Mouse (Mus musculus) urinary bladder, postnatal 36 days (tissue): ENCODE results near the gene Gm44502.

Experiments used
- DNase-seq, 2 experiments: peaks; one replicate each; pipeline ENCODE4 v3.0.0; 2022; ENCODE audit warnings: low spot score in 2 of 2, mixed read lengths in 1 of 2

Gm44502 gene

DNA sequence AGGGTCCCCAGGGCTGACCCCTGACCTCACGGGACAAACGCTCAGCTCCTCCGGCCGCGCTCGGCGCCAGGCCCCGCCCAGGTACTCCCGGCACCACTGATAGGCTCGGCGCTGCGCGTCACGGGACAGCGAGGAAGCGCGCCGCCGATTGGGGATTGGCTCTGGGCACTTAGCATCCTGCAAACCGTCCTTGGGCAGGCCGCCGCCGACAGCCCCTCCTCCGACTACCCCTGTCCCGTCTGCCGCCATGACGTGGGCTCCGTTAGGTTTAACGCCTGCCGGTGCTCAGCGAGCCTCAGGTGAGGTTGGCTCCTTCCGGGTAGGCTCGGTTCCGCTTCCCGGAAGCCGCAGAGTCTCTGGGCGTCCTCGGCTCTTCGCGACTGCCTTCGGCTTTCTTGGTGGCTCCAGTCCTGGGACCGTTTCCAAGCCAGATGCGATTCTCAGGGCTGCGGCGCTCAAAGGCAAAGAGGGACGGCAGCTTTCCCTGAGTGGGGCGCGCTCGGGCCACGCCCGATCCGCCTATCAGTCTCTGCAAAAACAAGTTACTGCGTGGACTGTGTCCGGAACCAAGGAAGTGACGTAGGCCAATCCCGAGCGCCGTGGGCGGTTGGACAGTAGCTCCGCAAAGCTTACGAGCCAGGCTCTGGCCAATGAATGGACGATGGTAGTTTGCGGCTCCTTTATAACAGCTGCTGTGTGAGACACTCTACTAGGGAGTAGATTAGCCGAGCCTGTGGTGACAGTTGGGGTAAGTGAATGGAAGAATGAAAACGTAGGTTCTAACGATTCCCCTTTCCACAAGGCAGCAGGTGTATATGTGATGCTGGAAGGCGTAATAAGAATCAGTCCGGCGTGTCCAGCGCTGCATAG is at the start of gene Gm44502, which contains the start of the genes C730034F03Rik and Chkb:
TSS of gene Gm44502 (minus strand) at position 345 of the 870 bp plus-strand sequence.
TSS of gene C730034F03Rik (plus strand) at position 238 of the 870 bp plus-strand sequence.
TSS of gene Chkb (minus strand) at position 557 of the 870 bp plus-strand sequence.
- peak; percentile 88 to 92 for DNase-seq

DNA sequence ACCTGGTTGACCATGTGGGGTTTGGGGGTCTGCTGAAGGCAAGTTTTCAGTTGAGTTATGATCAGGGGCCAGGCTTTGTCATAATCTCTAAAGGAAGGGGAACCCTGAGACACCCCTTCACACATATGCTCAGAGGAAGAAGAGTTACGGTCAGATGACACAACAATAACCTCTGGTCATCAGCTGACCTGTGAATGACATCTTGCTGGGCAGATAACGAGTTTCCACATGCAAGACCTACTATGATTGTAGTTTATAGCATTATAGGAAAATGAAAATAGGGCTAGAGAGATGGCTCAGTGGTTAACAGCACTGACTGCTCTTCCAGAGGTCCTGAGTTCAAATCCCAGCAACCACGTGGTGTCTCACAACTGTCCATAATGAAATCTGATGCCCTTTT is 49.1 kb upstream of the Gm44502 start:
- DNase-seq, result no peak

DNA sequence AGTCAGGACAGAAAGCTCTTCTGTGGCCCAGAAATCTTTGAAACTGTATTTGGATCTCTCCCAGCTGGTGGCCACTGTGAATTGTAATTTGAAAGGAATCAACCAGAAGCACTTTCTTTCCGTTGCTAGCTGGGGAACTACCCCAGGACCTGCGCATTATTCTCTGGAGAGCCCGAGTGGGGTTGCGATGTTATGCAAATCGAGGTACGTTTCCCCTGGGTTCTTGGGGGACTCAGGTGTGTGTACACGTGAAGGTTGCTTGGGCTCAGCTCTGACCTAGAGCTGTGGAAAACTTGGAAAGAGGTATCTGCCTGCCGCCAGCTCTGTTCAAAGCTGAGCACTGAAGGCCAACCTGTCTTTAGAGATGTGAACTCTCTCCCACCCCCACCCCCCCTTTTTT is 48.3 kb upstream of the Gm44502 start:
- no peak for DNase-seq

DNA sequence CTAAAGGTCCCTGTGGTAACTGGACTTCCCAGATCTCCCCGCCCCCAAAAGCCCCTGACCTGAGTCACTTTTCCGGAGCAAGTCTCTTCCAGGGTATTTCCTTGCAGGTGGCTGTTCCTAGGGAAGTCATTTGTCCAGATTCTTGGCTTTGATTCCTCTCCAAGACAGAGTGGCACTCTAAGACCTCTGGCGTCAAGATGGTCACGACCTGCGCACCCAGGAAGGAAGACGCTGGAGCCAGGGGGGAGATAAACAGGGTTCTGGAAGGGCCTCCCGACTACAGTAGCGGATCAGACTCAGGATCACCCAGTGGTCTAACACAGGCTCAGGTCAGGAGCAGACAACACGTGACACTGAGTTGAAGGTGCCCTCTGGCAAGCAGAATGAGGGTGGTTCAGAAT is 47.6 kb upstream of the Gm44502 start, which contains the start of gene Arsa:
TSS of gene Arsa (minus strand) at position 335 of the 401 bp plus-strand sequence.
- no peak for DNase-seq

DNA sequence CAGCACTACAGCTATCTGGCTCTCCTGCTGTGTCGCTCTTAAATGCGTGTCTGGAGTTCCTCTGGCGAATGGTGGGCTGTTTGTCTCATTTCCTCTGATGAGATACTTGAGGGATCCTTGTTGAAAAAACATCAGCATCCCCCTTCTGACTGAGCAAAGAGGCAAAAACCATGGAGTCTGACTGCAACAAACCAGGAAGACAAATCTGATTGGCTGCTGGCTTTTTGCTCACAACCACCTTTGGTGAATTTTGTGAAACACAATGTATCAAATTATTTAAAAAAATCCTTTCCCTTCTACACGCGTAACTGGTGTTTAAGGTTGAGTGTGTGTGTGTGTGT is 46.9 kb upstream of the Gm44502 start:
- no peak for DNase-seq

DNA sequence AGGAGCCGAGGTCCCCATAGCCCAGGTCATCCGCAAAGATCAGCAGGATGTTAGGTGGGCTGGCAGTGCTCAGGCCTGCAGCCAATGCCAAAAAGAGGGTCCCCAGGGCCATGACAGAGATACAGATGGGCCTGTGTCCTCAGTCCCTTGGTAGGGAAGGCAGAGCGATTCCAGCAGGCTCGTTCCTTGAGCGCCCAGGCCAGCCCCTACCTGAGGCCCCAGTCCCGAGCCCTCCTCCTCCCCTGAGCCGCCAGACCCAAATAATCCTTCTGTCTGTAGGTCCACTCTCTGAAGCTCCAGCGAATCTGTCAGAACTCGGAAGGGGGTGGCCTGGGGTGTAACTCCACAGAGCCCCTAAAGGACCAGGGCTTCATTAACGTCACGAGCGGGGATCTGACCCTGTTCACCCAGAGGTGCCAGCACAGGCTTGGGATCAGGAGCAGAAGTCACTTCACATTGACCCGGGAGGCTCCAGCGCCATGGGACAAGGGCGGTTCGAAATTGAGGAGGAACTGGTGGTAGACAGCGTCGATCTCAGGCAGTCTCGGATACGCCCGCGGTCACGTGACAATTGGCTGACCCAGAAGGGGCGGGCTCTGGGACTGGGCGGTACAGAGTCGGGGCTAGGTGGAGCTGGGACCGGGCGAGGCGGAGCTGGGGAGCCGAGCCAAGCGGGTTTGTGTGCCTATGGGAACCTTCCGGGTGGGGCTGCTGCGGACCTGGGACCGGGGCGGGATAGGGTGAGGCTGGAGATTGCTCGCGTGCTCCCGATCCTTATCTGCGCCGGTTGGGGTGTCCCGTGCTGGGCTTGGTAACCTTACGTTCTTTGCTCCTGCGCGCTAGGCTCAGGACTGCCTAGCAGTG is 46.3 kb upstream of the Gm44502 start:
- DNase-seq, result peak; percentile 92 to 95

DNA sequence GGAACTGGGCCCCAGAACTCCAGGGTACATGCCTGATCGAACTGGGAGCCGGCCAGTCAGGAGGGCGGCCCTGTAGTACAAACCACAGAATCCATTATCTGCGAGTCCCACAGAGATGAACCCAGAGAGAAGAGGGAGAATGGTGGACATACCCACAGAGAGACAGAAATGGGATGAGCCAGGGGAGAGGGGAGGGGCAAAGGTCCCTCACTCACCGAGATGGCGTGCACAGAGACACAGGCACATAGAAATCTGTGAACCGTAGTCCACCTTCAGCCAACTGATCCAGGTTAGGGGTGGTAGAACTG is 45.8 kb upstream of the Gm44502 start:
- no peak for DNase-seq

DNA sequence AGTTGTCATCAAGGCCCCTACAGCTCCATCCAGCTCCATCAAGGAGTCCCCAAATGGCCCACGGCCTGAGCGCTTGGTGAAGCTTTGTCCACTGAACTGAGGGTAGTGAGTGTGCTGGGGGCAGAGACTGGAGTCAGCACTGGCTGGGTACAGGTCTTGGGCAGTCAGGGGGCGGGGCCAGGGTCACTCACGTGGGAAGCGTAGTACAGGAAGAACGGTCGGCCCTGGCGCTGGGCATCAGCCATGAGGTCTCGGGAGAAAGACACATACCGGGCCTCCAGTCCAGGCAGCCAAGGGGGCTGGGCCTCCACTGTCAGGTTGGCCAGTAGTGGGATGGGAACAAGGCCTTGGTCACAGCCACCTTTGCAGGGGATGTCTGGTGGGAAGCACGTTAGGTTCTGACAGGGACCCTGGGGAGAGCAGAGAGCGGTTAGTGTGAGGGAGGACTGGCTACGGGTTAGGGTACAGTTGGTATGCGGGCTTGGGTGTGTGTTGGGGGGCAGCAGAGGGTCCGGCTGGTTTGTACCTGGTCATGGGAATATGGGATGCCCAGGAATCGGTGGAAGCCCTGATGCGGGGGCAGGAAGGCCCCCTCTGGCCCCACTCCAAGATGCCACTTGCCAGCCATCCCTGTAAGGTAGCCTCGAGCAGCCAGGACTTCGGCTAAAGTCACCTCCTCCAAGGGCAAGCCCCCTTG is 45.2 kb upstream of the Gm44502 start:
- DNase-seq, result no peak

DNA sequence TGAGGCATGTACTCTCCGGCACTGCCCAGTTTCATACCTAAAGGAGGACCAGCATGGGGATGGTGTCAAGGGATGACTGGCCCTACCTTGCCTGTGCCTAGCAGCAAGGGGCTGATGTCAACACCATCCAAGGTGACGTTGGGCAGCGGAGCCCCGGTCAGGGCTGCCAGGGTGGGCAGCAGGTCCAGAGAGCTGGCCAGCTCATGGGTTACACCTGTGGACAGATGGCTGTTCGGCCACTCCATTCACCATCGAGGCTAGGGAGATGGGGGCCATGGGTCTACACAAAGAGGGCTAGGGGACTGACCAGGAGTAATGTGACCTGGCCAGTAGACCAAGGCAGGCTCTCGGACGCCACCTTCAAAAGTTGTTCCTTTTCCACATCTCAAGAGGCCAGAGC is 44.4 kb upstream of the Gm44502 start:
- DNase-seq, result no peak

DNA sequence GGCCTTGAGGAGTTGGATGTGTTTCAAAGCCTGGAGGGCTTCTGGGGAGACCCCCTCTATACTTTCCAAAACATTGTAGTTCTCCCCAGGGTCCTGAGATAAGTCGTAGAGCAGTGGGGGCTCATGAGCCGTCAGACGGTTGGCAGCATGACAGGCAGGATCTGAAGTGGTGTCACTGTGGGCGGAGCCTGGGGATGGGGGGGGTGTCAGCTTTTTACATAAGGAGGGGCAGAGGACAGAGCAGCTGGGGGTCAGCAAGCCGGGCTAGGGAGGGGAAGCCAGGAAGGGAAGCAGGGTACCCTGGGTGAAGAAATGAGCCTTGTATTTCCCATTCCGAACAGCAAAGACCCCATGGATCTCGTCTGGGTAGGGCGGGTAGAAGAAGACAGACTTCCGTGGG is 43.9 kb upstream of the Gm44502 start:
- DNase-seq, result no peak

DNA sequence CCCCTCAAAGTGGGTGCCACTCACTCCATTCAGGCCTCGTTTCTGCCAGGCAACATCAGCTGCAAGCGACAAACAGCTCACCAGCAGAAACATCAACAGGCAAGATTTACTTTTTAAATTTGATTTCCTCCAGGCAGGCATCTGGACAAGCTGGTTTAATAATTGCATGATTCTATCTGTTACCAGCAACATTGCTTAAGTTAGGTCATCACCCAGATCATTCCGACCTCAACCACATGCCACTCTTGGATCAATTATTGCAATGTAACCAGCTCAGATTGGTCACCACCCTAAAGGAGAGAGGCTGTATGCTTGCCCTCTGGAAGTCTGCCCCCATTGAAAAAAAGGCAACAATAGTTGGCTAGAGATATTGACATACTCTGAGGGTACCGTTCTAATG is 42.0 kb upstream of the Gm44502 start:
- no peak for DNase-seq

DNA sequence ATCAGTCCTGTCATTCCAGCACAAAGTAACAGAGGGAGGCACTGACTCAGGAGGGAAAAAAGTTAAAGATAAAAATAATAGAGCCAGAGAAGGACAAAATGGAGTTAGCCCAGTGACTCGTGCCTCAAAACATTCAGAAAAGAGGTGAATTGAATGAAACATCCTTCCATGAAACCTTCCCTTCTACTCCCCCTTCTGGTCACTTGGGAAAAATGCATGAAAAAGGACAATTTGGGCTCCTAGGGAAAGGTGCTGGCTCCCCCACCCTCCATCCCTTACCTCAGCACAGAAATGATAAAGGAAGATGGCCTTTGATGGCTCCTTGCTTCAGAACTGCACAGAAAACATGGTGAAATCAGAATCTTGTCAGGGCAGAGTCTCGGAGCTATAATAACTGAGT is 39.1 kb upstream of the Gm44502 start:
- no peak for DNase-seq

DNA sequence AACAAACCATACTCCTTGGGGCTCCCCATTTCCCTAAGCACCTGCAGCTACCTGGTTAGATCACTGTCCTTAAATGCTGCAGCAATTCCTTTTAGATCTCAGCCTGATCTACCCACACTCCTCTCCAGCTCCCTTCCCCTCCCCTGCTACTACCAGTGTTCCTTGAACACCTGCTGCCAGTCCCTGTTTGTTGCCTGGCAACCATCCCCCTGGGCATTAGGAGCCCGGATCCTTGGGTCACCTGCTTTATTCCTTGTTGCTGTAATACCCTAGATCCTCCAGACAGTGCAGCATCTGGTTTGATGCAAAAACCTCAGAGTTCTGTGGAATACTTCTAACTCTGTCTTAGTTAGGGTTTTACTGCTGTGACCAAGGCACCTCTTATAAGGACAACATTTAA is 35.6 kb upstream of the Gm44502 start:
- no peak for DNase-seq

DNA sequence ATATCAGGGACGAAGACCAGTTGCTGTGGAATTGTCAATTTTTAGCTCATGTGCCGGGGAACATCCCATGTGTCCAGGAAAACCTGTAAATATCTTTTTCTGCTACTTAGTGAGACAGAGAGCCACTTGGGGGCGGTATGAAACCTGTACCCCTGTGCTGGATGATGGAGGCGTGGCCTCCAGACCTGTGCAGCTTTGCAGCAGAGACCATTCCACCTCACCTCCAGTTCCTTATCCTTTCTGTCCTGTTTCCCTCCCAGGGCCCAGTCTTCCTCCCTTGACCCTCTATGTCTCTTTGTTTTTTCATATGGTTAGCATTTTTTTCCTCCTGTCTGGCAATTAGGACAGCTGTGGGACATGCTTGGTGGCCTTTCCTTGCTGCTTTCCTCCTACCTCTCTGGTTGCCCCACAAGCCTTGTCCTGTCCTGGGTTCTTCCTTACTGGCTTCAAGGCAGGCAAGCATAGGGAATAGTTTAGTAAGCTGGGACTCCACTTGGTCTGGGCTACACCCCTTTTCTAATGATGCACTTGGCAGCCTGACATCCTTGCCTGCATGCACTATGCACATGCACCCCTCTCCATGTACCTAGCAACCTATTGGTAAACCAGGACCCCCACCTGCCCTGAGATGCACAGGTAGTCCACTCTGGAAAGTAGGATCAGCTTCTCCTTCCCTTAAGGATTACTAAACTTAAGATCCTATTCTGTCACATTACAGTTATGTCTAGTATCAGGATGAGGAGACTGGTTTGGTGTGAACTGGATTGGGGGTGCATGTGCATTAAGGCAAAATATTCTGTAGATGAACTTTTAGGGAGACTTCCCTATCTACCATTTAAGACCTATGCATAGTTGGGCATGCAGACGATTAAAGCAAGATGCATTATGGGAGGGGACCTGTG is 34.1 kb upstream of the Gm44502 start:
- DNase-seq, result no peak

DNA sequence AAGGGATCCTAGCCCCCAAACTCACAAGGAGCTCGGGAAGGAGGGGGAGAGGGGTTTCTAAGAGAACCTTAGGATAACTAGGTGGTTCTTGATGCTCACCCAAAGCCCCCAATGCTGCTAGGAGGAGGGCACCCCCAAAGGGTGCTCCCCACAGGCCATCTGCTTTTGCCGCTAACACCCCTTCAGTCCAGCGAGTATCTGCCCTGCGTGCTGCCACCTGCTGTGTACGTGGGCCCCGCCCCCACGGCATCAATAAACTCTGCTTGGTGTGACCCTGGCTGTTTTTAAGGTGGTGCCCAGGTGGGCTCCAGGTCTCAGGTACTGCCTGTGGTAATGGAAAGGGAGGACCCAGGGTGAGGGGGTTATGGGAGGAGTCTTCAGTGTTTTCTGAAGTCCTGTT is 32.7 kb upstream of the Gm44502 start:
- DNase-seq, result no peak

DNA sequence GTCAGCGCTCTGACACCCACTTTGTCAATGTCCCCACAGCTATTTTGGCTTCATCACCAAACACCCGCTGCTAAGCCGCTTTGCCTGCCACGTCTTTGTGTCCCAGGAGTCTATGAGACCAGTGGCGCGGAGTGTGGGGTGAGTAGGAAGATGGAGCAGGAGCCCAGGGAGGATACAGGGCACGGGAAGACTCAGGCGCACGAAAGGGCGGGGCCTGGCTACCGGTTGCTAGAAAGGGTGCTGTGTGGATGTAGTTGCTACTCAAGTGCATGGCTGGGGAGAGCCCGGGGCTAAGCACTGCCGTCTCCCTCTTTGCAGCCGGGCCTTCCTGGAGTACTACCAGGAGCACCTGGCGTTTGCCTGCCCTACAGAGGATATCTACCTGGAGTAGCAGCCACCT is 31.8 kb upstream of the Gm44502 start:
- DNase-seq, result no peak

DNA sequence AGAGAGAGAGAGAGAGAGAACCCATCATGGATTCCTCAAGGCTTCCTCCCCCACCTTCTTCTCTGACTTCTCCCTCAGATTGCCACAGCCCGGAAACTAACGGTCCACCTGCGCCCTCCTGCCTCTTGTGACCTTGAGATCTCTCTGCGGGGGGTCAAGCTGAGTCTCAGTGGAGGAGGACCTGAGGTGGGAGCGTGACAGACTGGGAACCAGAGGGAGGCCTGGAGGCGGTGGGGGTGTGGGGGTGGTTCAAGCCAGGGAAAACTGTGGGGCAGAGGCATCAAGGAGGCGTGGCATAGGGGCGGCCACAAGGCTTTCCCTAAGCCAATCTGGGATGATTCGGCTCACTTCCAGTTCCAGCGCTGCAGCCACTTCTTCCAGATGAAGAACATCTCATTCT is 30.8 kb upstream of the Gm44502 start:
- no peak for DNase-seq

DNA sequence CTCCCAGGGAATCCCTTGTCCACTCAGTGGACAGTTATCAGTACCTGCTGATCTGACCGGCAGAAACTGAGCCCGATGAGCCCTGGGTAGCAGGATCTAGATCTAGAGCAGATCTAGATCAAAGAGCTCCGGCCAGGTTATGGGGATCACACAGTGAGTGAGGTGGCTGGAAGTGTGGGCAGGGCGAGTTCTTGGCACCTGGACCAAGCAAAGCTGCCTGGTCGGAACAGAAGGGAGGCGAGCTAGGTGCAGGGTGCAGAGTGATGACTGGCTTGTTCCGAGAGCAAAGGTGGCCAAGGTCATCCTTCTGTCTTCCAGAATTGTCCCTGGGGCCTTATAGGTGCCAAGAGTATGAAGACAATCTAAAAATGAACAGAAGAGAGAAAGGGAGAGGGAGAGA is 30.3 kb upstream of the Gm44502 start:
- DNase-seq, result no peak

DNA sequence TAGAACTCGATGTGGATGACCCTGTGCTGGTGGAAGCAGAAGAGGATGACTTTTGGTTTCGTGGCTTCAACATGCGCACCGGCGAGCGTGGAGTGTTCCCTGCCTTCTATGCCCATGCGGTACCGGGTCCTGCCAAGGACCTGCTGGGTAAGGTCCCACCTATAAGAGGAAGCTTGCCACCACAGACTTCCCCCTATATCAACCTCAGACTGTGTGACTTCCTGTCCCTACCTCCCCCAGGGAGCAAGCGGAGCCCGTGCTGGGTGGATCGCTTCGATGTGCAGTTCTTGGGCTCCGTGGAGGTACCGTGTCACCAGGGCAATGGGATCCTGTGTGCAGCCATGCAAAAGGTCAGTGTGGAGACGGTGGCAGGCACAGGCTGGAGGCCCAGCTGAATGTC is 29.4 kb upstream of the Gm44502 start:
- DNase-seq, result no peak

DNA sequence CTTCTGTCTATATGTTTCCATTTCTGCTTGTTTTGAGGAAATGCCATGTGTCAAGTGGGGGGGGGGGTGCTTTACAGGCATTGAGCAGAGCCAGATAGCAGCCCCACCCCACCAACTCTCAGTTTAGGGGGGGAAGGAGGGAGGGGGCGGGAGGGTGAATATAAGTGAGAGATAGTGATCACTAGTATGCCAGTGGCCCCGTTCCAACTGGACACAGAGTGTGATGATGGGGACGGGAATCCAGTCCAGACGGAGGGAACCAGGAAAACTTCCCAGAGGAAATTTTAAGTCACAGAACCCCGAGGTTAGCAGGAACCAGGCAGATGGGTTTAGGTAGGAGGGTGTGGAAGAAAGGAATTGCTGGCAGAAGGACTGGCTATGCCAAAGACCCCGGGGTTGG is 26.1 kb upstream of the Gm44502 start:
- DNase-seq, result no peak

DNA sequence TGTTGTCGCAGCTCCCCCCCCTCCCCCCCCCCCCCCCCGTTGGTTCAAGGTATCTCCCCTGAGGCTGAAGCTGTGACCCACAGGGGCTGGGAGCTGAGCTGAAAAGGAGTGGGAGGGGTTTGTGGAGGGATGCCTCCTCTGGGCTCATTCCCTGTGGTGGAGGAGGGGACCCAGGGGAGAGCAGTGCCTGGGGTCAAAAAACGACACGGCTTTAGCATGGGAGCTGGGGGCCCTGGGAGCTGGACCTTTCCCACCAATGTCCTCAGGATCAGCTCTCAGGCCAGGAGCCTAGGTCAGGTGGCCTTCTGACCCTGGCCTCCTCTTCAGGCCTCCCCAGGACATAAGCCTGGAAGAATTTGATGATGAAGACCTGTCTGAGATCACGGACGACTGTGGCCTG is 25.4 kb upstream of the Gm44502 start:
- DNase-seq, result no peak
